Mouse (Mus musculus): Measurements from ENCODE around the gene Iba57. TPM values are rescaled to one million over a fixed set of nuclear protein-coding genes. Genes with fewer than 3 reads are reported as not detected.

Iba57 gene
- polyA plus RNA-seq, 1 experiment from 2014 or later: 3.6 TPM

Other genes starting within 250 kb of the Iba57 start
- gene Btnl10, start 245.8 kb downstream of the Iba57 start, polyA plus RNA-seq (2015; fragmentation: Nextera tagmentation; extraction: Ambion mirVana): 0.14 TPM in 1 of 2 replicates, not detected in the other
- 254 and 255 TPM in 2 replicates for gene Rnf187, start 224.8 kb downstream of the Iba57 start, polyA plus RNA-seq (2015; fragmentation: Nextera tagmentation; extraction: Ambion mirVana)
- 45.4 and 46.9 TPM in 2 replicates for gene Hist3h2ba, start 214.8 kb downstream of the Iba57 start, polyA plus RNA-seq (2015; fragmentation: Nextera tagmentation; extraction: Ambion mirVana)
- gene Hist3h2a, start 209.1 kb downstream of the Iba57 start, polyA plus RNA-seq (2015; fragmentation: Nextera tagmentation; extraction: Ambion mirVana): 34.0 and 34.3 TPM in 2 replicates
- gene Trim17, start 209.1 kb downstream of the Iba57 start, polyA plus RNA-seq (2015; fragmentation: Nextera tagmentation; extraction: Ambion mirVana): 0.25 and 0.55 TPM in 2 replicates
- 21.7 and 23.5 TPM in 2 replicates for gene Trim11, start 185.6 kb downstream of the Iba57 start, polyA plus RNA-seq (2015; fragmentation: Nextera tagmentation; extraction: Ambion mirVana)
- gene Obscn, start 27.3 kb downstream of the Iba57 start, polyA plus RNA-seq (2015; fragmentation: Nextera tagmentation; extraction: Ambion mirVana): 0.32 and 0.42 TPM in 2 replicates
- gene Gjc2, start 19.5 kb upstream of the Iba57 start, polyA plus RNA-seq (2015; fragmentation: Nextera tagmentation; extraction: Ambion mirVana): 0.21 and 0.28 TPM in 2 replicates
- gene Guk1, start 28.5 kb upstream of the Iba57 start, polyA plus RNA-seq (2015; fragmentation: Nextera tagmentation; extraction: Ambion mirVana): 124 and 142 TPM in 2 replicates
- gene Mrpl55, start 38.7 kb upstream of the Iba57 start, polyA plus RNA-seq (2015; fragmentation: Nextera tagmentation; extraction: Ambion mirVana): 90.7 and 97.1 TPM in 2 replicates
- 36.8 and 45.5 TPM in 2 replicates for gene 2310033P09Rik, start 44.6 kb upstream of the Iba57 start, polyA plus RNA-seq (2015; fragmentation: Nextera tagmentation; extraction: Ambion mirVana)
- gene Arf1, start 64.5 kb upstream of the Iba57 start, polyA plus RNA-seq (2015; fragmentation: Nextera tagmentation; extraction: Ambion mirVana): 693 and 702 TPM in 2 replicates
- gene Wnt3a, start 127.0 kb upstream of the Iba57 start, polyA plus RNA-seq (2015; fragmentation: Nextera tagmentation; extraction: Ambion mirVana): 3.7 and 4.0 TPM in 2 replicates
- 6.9 and 7.3 TPM in 2 replicates for gene Wnt9a, start 143.2 kb upstream of the Iba57 start, polyA plus RNA-seq (2015; fragmentation: Nextera tagmentation; extraction: Ambion mirVana)
- gene Prss38, start 211.9 kb upstream of the Iba57 start, polyA plus RNA-seq (2015; fragmentation: Nextera tagmentation; extraction: Ambion mirVana): not detected in 2 replicates

Measured in embryonic facial prominence, embryonic 13.5 days (tissue).